Mouse (Mus musculus) erythroid progenitor cell, adult 5-6 weeks (primary cell): ENCODE measurements around the gene Gm11437. TPM values are rescaled to one million over a fixed set of nuclear protein-coding genes. Genes with fewer than 3 reads are reported as not detected.

Experiments
- ATAC-seq: replicated peaks from 2 replicates; pipeline ENCODE4 v1.8.0; 2016; ENCODE audit warnings: moderate number of reproducible peaks, mild to moderate bottlenecking, moderate TSS enrichment, inconsistent platforms; ENCODE audit not compliant: poor library complexity, low FRiP score, severe bottlenecking
- total RNA-seq, 2 experiments: library from RNA; stranded (forward) in 1 of 2; stranded (reverse) in 1 of 2; fragments of 150-400 nt in 1 of 2; fragments of 186-747, 209-891 nt in 1 of 2; gene quantifications; 2 replicates each; pipeline versions ENCODE4 v1.2.3 to v1.2.4; 2015 to 2017; ENCODE audit warnings: low replicate concordance in 2 of 2

The Gm11437 gene
- not detected in 2 replicates for total RNA-seq (2015; ENCODE audit: low replicate concordance)
- not detected in 2 replicates for total RNA-seq (2017; ENCODE audit: low replicate concordance)

DNA sequence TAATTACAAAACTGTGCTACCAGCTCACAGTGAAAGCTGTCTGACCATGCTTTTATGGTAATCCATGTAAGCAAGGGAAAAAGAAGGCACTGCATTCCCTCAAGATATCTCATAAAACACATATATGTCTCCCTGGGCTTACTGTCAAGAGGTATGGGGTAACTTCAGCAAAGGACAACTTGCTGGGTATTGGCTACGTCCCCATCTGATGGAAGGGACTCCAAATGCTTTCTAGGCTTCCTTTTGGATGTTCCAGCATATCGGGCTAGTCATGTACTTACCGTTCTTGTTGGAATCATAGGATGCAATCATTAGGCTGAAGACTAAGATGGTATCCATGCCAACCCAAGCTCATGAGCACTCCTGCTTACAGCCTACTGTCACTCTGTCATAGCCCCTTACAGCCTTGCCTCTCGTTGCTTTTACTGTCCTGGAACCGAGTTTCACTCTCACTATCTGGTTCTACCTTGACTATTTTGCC lies at the start of gene Gm11437:
Gene Gm11437, minus strand, starts transcription at position 431 of the 481 bp plus-strand sequence.
- no peak for ATAC-seq

DNA sequence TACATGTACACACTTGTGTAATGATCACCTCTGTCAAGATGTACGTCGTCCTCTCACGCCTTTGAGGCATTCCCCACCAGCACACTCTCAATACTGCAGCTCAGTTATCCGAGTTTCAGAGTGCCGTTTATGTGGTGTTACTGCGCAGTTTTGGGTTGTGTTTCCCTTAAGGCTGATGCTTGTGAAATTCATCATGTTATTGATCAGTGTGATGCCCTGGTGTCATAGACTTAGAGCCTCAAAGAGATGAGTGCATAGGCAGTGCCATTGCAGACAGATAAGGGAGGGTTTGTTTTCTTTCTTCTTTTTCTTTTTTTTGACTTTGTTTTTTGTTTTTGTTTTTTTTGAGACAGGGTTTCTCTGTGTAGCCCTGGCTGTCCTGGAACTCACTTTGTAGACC lies 43.6 kb upstream of the Gm11437 start:
- ATAC-seq, result no peak

DNA sequence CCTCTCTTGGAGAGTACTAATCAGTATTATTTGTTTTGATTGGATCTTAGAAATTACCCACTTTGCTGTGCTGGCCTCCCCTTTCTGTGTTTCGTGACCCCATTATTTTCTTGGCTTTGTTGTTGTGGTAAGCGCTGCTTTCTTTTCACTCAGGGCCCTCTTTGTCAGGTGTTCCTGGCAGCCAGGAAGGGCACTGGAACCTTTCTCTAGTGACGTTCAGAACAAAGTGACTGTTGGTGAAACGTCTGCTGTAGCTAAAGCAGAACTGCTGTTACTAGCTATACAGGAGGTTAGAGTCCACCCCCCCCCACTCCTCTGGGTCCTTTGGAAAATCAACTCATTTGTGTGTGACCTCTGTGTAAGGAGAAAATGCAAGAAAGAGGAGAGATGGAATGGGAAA lies 38.5 kb upstream of the Gm11437 start:
- ATAC-seq, result no peak

DNA sequence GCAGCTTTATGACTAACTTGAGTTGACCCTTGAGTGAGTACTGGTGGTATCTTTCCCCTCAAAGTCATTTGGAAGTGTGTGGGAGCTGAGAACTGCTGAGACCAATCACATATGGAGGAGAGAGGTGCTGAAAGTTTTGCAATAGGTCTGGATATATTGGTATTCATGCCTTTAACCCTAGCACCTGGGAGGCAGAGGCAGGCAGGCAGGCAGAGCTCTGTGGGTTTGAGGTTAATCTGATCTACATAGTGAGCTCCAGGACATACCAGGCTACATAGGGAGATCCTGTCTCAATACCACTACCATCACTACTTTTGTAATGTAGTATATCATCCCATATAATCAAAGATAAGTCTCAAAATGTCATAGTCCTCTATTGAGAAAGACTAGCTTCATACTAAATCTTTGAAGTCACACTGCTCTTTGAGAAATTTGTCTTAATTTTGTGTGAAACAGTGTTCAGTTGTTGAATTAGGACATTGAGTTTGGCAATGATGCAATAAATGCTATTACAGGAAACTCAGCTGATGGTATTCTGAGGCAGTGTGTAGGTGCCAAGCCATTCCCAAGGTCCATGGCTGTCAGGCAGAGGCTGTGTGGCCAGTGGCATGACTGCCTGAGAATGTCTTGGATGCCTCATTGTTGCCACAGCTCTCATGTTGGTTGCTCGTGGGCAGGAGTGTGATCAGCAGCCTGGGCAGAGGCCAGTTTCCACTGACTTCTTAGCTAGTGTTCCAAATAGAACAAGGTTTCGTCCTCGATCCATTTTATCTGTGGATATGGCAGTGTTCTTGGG lies 30.5 kb upstream of the Gm11437 start:
- no peak for ATAC-seq

DNA sequence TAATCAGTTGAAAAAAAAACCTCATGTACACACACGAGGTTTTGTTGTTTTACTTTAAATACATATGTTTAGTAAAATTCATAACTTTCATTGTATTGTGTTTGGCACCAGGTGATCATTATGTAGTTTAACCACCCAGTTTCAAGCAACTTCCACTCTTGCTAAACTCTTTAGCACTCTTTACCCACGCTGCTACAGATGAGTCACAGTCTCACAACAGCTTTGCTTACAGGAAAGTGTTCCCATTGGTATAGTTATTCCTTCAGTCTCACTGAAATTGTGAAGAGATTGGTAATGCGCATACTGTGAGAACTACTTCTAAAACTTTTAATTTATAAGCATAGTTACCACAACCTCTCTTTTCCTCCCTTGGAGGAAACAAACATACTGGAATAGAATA lies 27.5 kb upstream of the Gm11437 start:
- ATAC-seq, result no peak

DNA sequence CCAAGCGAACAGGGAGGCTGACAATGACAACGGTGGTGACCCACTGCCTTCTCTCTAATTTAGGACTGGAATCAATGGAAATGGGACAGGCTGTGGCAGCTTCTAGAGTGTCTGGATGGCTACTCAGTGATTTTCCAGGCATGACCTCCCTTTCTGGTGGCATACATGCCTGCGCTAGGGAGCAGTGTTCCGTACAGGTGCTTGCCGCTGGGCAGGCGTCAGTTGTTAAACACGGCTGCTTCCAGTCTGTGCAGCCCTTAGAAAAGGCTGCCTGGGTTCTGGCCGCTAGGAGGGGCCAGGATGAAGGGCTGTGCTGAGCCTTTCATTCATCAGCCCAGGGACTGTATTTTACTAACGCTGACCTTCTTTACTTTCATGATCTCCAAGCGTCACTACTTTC lies 26.0 kb upstream of the Gm11437 start:
- no peak for ATAC-seq

DNA sequence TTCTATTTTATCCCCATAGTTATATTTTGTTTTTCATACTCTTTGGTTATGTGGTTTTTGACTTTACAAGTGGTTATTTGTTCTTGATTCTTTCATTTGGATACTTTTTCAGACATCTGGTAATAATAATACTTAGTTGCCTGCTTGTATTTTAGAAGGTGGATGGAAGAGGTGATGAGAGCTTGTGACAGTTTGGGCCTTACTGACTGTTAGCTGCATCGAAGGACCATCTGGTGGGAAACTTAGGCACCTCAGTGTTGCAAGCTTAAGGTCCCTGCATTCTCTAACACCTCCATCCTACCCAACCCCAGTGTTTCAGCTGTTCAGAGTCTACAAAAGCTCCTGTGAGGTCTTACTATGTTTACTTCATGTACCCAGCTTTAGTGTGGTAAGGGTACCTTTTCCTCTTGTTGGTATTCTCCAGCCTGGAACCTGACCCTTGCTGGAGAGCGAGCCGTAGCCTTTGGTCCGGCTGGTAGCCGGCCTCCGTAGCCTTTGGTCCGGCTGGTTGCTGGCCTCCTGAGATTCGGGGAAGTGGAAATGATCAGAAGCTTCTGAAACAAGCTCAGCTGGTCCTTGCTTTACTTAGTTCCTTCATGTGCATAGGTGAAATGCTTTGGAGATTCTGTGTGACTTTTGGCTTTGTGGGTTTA lies 23.4 kb upstream of the Gm11437 start:
- ATAC-seq, result no peak

DNA sequence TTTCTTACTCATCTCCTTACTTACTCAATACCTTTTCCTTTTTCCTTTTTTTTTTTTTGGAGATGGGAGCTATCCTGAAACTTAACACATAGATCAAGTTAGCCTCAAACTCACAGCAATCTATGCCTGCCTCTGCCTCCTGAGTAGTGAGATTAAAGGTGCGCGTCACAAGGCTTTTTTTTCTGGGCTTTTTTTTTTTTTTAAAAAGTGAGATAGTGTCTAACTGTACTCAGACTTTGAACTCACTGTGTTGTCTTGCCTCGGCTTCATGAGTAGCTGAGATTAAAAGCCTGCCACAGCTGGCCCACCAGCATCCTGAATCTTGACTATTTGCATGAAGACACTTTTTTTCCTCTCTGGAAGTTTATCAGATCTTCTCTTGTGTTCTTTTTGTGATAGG lies 21.3 kb upstream of the Gm11437 start:
- ATAC-seq, result no peak

DNA sequence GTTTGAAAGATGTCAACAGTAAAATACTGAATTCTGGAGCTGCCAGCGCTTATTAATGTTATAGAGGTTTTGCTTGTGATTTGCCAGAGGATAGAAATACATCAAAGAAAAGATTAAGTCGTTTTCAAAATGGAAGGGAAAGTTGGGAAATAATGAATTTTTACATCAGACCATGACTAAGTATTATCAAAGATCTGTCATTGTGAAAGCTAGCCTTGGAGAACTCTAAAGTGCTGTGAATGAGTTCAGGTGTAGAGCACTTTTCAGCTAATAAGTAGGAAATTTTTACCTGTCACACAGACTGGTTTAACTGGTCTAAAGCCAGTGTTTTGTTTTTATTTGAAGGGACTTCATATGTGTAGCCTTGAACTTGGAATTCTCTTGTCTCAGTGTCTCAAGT lies 14.0 kb upstream of the Gm11437 start:
- no peak for ATAC-seq

DNA sequence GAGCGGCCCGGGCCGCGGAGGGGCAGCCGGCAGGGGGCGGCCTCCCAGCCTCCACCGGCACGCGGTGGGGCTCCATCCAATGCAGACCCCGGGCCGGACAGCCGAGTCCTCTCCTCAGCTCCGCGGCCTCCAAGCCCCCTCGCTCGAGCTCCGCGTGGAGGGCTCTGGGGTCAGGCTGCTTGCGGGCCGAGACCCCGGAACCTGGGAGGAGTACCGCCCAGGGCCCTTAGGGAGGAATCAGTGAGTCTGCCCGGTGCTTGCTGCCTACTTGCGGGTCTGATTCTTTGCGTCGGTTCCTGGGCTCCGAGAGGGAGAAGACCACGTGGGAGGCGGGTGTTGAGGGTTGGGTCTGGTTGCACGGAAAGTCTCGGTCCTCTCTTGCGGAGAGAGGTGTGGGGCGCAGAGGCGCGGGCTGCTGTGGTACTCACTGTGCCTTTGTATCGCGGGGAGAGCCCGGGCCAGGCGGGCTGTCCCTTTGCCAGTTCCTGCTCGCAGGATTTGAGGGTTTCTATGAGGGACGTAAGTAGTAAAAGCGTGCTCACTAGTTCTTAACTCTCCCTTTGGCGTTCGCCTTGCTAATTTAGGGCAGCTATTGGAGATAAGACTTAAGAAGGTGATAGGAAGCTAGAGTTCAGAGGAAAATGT lies 12.8 kb upstream of the Gm11437 start:
- peak; percentile 33 for ATAC-seq

DNA sequence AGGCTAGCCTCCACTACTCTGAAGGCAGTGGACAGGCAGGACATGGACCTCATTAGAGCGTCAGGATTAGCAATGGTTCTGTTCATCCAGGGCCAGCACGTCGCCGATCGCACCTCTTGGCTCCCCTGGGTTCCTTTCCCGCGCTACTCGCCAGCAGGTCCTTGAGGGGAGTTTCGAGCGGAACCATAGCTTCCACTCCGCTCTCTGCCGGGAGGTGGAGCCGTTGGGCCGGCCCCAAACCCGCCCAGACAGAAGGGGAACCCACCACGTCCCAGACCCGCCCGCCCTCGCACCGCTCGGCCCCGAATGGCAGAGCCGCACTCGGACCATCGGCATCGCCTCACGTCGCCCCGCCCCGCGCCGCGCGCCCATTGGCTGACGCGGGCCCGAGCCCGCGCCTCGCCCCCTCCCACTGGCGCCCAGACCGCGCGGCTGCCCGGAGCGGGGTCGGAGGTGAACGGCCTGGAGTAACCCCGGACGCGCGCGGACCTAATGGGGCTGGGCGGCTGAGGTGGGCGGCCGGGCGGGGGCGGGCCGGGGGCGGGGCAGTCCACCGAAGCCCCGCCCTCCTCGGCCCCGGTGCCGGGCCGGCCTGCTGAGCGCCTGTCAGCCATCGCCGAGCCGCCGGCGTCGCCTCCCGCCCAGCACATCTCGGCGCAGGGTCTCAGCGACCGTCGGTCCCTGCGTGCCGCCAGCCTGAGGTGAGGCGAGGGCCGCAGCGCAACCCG lies 12.1 kb upstream of the Gm11437 start:
- peak; percentile 91 for ATAC-seq

DNA sequence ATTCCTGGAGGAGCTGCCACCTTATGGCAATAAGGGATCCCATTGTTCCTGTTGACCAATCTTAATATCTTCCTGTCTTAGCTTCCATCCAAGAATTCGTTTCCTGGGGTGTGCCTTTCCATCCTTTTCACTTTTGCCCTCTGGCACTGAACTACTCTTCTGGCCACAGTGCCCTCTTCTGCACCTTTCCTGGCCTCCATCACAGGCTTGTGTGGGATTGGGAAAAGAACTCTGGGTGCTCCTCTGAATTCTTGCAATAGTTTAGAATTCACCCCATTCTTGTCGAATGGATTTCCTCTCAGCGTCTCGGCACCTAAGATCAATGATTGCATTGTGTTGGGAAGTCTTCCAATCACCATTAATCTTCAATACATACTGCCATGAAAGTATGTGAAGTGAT lies 11.3 kb upstream of the Gm11437 start:
- ATAC-seq, result no peak

DNA sequence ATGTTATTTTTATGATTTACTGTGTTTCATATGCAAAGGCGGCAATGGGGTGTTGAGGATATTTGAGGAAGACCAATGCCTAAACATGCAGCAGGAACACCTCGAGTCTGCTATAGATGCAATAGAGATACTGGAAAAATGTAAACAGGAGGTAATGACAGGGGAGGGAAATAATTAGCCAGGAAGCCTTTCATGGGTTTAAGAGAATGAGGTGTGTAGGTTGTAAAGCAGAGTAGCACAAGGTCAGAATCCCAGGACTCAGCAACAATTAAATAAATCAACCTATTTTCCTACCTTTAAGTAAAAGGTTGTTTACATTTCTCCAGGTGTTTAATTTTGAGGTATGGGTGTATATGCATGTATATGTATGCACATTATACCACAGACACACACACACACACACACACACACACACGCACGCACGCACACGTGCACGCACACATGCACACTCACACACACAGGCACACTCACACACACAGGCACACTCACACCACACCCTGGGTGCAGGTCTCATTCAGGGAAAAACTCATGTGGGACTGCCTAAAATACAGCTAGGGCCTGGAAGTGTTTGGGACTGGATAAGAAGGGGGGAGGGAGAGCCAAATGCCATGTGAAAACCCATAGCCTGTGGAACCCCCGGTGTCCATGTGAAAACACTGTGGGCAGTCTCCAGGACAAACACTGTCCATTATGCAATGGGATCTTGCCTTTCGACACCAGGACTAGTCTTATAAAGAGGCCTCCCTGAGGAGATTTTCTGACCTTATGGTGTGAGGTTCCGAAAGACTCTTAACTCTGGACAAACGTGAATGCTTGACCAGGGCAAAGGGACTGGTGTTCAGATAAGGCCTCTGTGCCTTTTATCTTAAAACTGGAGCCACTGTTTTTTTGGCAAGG lies 5.5 kb upstream of the Gm11437 start:
- ATAC-seq, result no peak

DNA sequence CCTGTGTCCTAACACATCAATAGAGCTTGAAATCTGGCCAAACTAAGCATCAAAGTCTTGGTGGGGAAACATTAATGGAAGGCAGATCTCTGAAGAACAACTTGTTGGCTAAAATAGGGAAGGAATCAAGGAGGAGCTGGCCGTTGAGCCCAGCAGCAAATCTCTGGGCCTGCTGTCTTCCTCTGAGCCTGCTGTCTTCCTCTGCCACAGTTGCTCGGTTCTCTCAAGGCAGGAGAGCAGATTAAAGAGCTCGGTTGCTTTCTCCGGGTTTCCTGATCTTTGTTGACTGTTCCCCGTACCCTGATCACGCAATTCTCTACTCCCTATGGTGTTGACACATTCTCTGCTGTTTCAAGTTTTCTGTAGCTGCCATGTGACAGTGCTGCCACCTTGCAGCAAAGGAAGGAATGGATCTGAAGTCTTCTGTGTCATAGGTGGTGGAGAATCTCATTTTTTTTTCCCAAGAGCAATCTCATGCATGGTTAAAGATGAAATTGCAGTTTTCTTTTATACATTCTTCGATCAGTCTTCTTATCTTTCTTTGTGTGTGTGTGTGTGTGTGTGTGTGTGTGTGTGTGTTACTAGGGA lies 1.5 kb upstream of the Gm11437 start:
- no peak for ATAC-seq

DNA sequence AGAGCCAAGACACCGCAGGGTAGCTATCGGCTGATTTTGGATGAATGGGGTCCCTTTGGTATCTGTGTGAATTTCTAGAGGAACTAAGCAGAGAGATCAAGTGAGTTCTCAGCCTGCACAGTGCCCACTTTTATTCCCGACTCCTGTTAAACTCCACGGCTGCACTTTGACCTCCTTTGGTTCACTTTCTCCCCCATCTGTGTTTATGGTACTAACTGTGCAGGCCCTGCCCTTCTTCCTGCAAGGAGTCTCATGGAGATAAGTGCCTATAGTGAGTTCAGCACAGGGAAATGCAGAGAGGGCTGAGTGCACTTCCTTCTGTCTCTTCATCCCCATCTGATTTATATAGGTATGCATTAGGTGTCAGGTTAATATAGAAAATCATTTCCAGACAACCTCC lies 2.7 kb downstream of the Gm11437 start:
- ATAC-seq, result no peak

DNA sequence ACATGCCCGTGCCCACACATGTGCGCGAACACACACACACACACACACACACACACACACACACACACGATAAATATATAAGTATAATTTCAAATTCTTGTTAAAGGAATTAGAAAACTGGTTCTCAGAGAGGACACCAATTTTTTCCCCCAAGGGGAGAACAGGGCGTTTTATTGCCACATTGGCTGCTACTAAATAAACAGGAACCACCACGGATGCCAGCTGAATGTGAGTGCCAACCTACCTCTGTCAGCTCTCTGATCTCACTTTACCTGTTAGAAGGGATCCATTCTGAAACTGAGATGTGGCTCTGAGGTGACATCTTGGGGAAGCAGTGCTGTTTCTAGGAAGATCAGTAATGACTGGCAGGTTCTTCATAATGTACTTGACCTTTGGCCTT lies 3.2 kb downstream of the Gm11437 start:
- no peak for ATAC-seq

DNA sequence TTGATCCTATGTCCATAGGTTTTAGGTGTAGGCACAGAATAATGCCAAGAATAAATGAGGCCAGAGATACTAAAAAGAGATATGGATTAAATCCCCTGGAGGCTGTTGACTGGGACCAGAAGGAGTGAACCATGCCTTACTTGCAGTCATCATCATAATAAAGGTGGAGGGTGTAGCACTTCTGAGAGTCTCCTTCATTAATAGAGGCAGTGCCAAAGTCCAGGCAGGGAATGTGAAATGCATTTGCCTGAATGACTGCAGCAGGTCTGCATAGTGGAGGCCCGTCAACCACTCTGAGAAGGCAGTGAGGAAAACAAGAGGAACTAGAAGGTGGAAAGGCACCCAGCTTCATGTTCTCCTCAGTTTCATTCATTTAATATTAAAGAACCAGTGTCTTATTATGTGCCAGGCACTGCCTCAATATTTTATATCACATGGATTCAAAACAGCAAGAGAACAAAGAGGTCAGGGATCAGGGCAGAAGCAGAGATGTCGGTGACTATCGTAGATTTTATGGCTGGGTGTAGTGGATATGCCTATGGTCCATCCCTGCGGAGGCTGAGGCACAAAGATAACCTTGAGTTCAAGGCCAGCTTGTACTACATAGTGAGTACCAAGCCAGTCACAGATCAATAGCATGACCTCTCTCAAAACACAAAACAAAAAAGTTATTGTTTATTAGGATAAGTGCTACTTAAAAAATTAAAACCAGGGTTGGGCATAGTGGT lies 10.6 kb downstream of the Gm11437 start:
- no peak for ATAC-seq

DNA sequence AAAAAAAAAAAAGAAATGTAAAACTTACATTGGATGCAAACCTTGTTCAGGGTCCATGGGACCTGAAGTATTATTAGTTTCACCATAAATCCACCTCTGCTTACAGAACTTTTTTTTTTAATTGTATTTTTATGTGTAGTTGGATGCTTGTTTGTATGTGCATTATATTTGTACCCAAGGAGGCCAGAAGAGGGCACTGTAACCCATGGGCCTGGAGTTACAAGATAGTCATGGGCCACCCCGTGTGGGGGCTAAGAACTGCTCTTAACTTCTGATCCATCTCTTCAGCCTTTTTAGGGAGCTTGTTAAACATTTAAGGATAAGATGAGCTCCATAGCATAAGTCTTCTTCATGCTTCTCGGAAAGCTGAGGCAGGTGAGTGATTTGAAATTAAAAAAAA lies 16.4 kb downstream of the Gm11437 start:
- no peak for ATAC-seq
